Mouse (Mus musculus): Measurements from ENCODE around the gene Fsip1. TPM values are rescaled to one million over a fixed set of nuclear protein-coding genes. Genes with fewer than 3 reads are reported as not detected.
A peak's percentile ranks its signal among the peaks of the same experiment; 100 is the strongest.
"Not testable (repeated sequence)": the region's sequence is repeated elsewhere in the genome, so short reads cannot be mapped to it uniquely, and the experiment has no call there.

Gene Fsip1
- total and polyA plus RNA-seq, 2 experiments from 2014 or later = 0.05 TPM; not detected in 1

GRCm38 (mm10) chr2:118148321-118149142 lies 108.2 kb downstream of the Fsip1 start:
- DNase-seq (ENCODE audit: low spot score) (no peak), ATAC-seq (ENCODE audit: insufficient read depth, low read depth) (no peak)
- no peaks in the 10 kb centered on the region for H3K36me3 ChIP-seq (replicated peaks; ENCODE audit: control insufficient read depth, insufficient read depth, low read length)
- H3K4me2 ChIP-seq (ENCODE audit: low read depth, low read length) = no peak overlapping the region
- no peak overlapping the region for H3K27ac ChIP-seq (ENCODE audit: low read depth)
- H3K4me1 ChIP-seq (ENCODE audit: control insufficient read depth, insufficient read depth) = peaks cover 25% of the 10 kb centered on the region
- TF ChIP-seq CTCF (IDR thresholded peaks at IDR 0.05; ENCODE audit: low read depth) = no peak
- no peak for TF ChIP-seq EP300 (IDR thresholded peaks at IDR 0.05; ENCODE audit: low read depth)
- no peak overlapping the region for H3K9ac ChIP-seq (replicated peaks; ENCODE audit: low read depth, low read length)
- H3K27me3 ChIP-seq (ENCODE audit: control insufficient read depth, insufficient read depth, low read length) = no peaks in the 10 kb centered on the region
- H3K9me3 ChIP-seq (replicated peaks; ENCODE audit: control insufficient read depth, low read length) = no peaks in the 10 kb centered on the region
- no peak overlapping the region for H3K4me3 ChIP-seq (ENCODE audit: low read depth, low read length)
- 69% methylated on average over 4 of the region's 4 CpGs for WGBS

GRCm38 (mm10) chr2:118147749-118148148 lies 109.0 kb downstream of the Fsip1 start:
- not testable (repeated sequence) for DNase-seq (ENCODE audit: low spot score); H3K9ac ChIP-seq (replicated peaks; ENCODE audit: low read depth, low read length); H3K27me3 ChIP-seq (ENCODE audit: control insufficient read depth, insufficient read depth, low read length); H3K4me3 ChIP-seq (ENCODE audit: low read depth, low read length); H3K9me3 ChIP-seq (replicated peaks; ENCODE audit: control insufficient read depth, low read length); H3K4me2 ChIP-seq (ENCODE audit: low read depth, low read length); H3K27ac ChIP-seq (ENCODE audit: low read depth); H3K36me3 ChIP-seq (replicated peaks; ENCODE audit: control insufficient read depth, insufficient read depth, low read length)
- peaks cover 25% of the 10 kb centered on the region for H3K4me1 ChIP-seq (ENCODE audit: control insufficient read depth, insufficient read depth)
- WGBS = 41% methylated on average over 3 of the region's 3 CpGs
- ATAC-seq (ENCODE audit: insufficient read depth, low read depth) = peak; percentile 13

- no peak for TF ChIP-seq CTCF (IDR thresholded peaks at IDR 0.05; ENCODE audit: low read depth)
- TF ChIP-seq EP300 (IDR thresholded peaks at IDR 0.05; ENCODE audit: low read depth) = no peak
- WGBS = 82% methylated on average over 10 of the region's 10 CpGs
- no peak for ATAC-seq (ENCODE audit: insufficient read depth, low read depth)
These were observed 115.1 kb downstream of the Fsip1 start for GRCm38 (mm10) chr2:118141651-118142050.

GRCm38 (mm10) chr2:118139261-118139660 lies 117.5 kb downstream of the Fsip1 start:
- 52% methylated on average over 6 of the region's 6 CpGs for WGBS
- TF ChIP-seq EP300 (IDR thresholded peaks at IDR 0.05; ENCODE audit: low read depth) (no peak), CTCF (IDR thresholded peaks at IDR 0.05; ENCODE audit: low read depth) (no peak)
- Histone ChIP-seq H3K4me2 (ENCODE audit: low read depth, low read length) (no peak overlapping the region), H3K4me3 (ENCODE audit: low read depth, low read length) (no peak overlapping the region), H3K36me3 (replicated peaks; ENCODE audit: control insufficient read depth, insufficient read depth, low read length) (no peaks in the 10 kb centered on the region), H3K9me3 (replicated peaks; ENCODE audit: control insufficient read depth, low read length) (no peaks in the 10 kb centered on the region), H3K9ac (replicated peaks; ENCODE audit: low read depth, low read length) (no peak overlapping the region), H3K27me3 (ENCODE audit: control insufficient read depth, insufficient read depth, low read length) (no peaks in the 10 kb centered on the region), H3K4me1 (ENCODE audit: control insufficient read depth, insufficient read depth) (no peaks in the 10 kb centered on the region), H3K27ac (ENCODE audit: low read depth) (no peak overlapping the region)
- no peak for DNase-seq (ENCODE audit: low spot score)
- no peak for ATAC-seq (ENCODE audit: insufficient read depth, low read depth)

More at GRCm38 (mm10) chr2:118141651-118142050, 115.1 kb downstream of the Fsip1 start:
- H3K27me3 ChIP-seq (ENCODE audit: control insufficient read depth, insufficient read depth, low read length) = no peaks in the 10 kb centered on the region
- no peak overlapping the region for H3K4me3 ChIP-seq (ENCODE audit: low read depth, low read length)
- no peak overlapping the region for H3K4me2 ChIP-seq (ENCODE audit: low read depth, low read length)
- no peak overlapping the region for H3K27ac ChIP-seq (ENCODE audit: low read depth)
- no peaks in the 10 kb centered on the region for H3K36me3 ChIP-seq (replicated peaks; ENCODE audit: control insufficient read depth, insufficient read depth, low read length)
- no peaks in the 10 kb centered on the region for H3K9me3 ChIP-seq (replicated peaks; ENCODE audit: control insufficient read depth, low read length)
- no peaks in the 10 kb centered on the region for H3K4me1 ChIP-seq (ENCODE audit: control insufficient read depth, insufficient read depth)
- no peak for DNase-seq (ENCODE audit: low spot score)
- no peak overlapping the region for H3K9ac ChIP-seq (replicated peaks; ENCODE audit: low read depth, low read length)

- Histone ChIP-seq H3K9ac (replicated peaks; ENCODE audit: low read depth, low read length) (no peak overlapping the region), H3K27me3 (ENCODE audit: control insufficient read depth, insufficient read depth, low read length) (no peaks in the 10 kb centered on the region), H3K4me1 (ENCODE audit: control insufficient read depth, insufficient read depth) (no peaks in the 10 kb centered on the region), H3K9me3 (replicated peaks; ENCODE audit: control insufficient read depth, low read length) (no peaks in the 10 kb centered on the region), H3K36me3 (replicated peaks; ENCODE audit: control insufficient read depth, insufficient read depth, low read length) (no peaks in the 10 kb centered on the region), H3K4me3 (ENCODE audit: low read depth, low read length) (no peak overlapping the region), H3K27ac (ENCODE audit: low read depth) (no peak overlapping the region), H3K4me2 (ENCODE audit: low read depth, low read length) (no peak overlapping the region)
- no peak for ATAC-seq (ENCODE audit: insufficient read depth, low read depth)
- no peak for DNase-seq (ENCODE audit: low spot score)
- 82% methylated on average over 2 of the region's 2 CpGs for WGBS
- TF ChIP-seq EP300 (IDR thresholded peaks at IDR 0.05; ENCODE audit: low read depth) = no peak
- TF ChIP-seq CTCF (IDR thresholded peaks at IDR 0.05; ENCODE audit: low read depth) = no peak
These were observed 119.0 kb downstream of the Fsip1 start for GRCm38 (mm10) chr2:118137776-118138175.

DNA sequence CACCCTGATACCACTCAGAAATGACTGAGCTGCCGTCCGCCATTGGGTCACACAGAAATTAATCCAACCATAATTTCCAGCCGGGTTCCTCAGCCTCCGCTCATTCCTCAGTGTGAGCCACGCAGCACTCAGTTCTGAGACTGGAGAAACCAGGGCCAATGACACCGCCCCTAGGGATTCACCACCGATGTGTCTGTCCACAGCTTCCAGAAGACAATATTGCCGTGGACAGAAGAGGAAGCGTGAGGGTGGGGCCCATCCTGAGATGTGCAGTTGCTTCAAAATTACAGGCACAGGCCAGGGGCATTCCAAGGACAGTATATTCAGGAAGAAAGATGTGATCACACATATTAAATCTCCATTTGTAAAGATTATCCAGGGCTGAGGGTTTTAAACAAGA lies 119.7 kb downstream of the Fsip1 start:
- DNase-seq (ENCODE audit: low spot score) = no peak
- Histone ChIP-seq H3K36me3 (replicated peaks; ENCODE audit: control insufficient read depth, insufficient read depth, low read length) (no peaks in the 10 kb centered on the region), H3K4me2 (ENCODE audit: low read depth, low read length) (no peak overlapping the region), H3K4me1 (ENCODE audit: control insufficient read depth, insufficient read depth) (no peaks in the 10 kb centered on the region), H3K9ac (replicated peaks; ENCODE audit: low read depth, low read length) (no peak overlapping the region), H3K27ac (ENCODE audit: low read depth) (no peak overlapping the region), H3K4me3 (ENCODE audit: low read depth, low read length) (no peak overlapping the region), H3K9me3 (replicated peaks; ENCODE audit: control insufficient read depth, low read length) (no peaks in the 10 kb centered on the region), H3K27me3 (ENCODE audit: control insufficient read depth, insufficient read depth, low read length) (no peaks in the 10 kb centered on the region)
- no peak for ATAC-seq (ENCODE audit: insufficient read depth, low read depth)
- 67% methylated on average over 9 of the region's 9 CpGs for WGBS
- no peak for TF ChIP-seq CTCF (IDR thresholded peaks at IDR 0.05; ENCODE audit: low read depth)
- no peak for TF ChIP-seq EP300 (IDR thresholded peaks at IDR 0.05; ENCODE audit: low read depth)

All from heart, postnatal 0 days (tissue).